Mouse (Mus musculus) erythroblast, adult 5-6 weeks (primary cell): ENCODE measurements around the gene 4933434E20Rik. TPM values are rescaled to one million over a fixed set of nuclear protein-coding genes. Genes with fewer than 3 reads are reported as not detected.
A peak's percentile ranks its signal among the peaks of the same experiment; 100 is the strongest.

Experiments used
- ATAC-seq: replicated peaks from 2 replicates; pipeline ENCODE4 v1.8.0; 2016; ENCODE audit warnings: moderate number of reproducible peaks, mild to moderate bottlenecking, moderate TSS enrichment, inconsistent platforms; ENCODE audit not compliant: poor library complexity, low FRiP score, severe bottlenecking
- total RNA-seq, 2 experiments: library from RNA; stranded (forward) in 1 of 2; stranded (reverse) in 1 of 2; fragments of 150-400 nt in 1 of 2; fragments of 200-764, 138-1000 nt in 1 of 2; gene quantifications; 2 replicates each; pipeline versions ENCODE4 v1.2.3 to v1.2.4; 2015 to 2017; ENCODE audit warnings: low replicate concordance in 2 of 2

4933434E20Rik gene
- total RNA-seq, 2 experiments from 2014 or later: 10.4 to 16.3 TPM

GRCm38 (mm10) chr3:90079763-90080497, 28.5 kb downstream of the 4933434E20Rik start:
- ATAC-seq: peak; percentile 59

GRCm38 (mm10) chr3:90080498-90080863, 29.0 kb downstream of the 4933434E20Rik start:
- peak; percentile 17; the same call in 1 of the 2 replicates for ATAC-seq

- no peak for ATAC-seq
Measured at GRCm38 (mm10) chr3:90081365-90082240, 30.2 kb downstream of the 4933434E20Rik start.

GRCm38 (mm10) chr3:90083034-90083433, 31.6 kb downstream of the 4933434E20Rik start:
- no peak for ATAC-seq

- ATAC-seq: no peak
Measured at GRCm38 (mm10) chr3:90083698-90084324, 32.4 kb downstream of the 4933434E20Rik start.

- ATAC-seq: no peak
Measured at GRCm38 (mm10) chr3:90084790-90085189, 33.4 kb downstream of the 4933434E20Rik start.

- no peak for ATAC-seq
Measured at GRCm38 (mm10) chr3:90085281-90085680, 33.8 kb downstream of the 4933434E20Rik start.

- ATAC-seq: no peak
Measured at GRCm38 (mm10) chr3:90086068-90086467, 34.6 kb downstream of the 4933434E20Rik start.

GRCm38 (mm10) chr3:90088617-90089016, 37.2 kb downstream of the 4933434E20Rik start:
- no peak for ATAC-seq

- ATAC-seq: no peak
Measured at GRCm38 (mm10) chr3:90090892-90091291, 39.5 kb downstream of the 4933434E20Rik start.

GRCm38 (mm10) chr3:90094453-90094852, 43.0 kb downstream of the 4933434E20Rik start:
- ATAC-seq: no peak

- no peak for ATAC-seq
Measured at GRCm38 (mm10) chr3:90097928-90098327, 46.5 kb downstream of the 4933434E20Rik start.

- 0 out of 2 replicates have a peak, but pooled peaks have one; percentile 27 for ATAC-seq
Measured at GRCm38 (mm10) chr3:90101010-90101409, 49.6 kb downstream of the 4933434E20Rik start.

GRCm38 (mm10) chr3:90101673-90102072, 50.2 kb downstream of the 4933434E20Rik start:
- no peak for ATAC-seq

GRCm38 (mm10) chr3:90102239-90102638, 50.8 kb downstream of the 4933434E20Rik start:
- ATAC-seq: no peak

GRCm38 (mm10) chr3:90103176-90103575, 51.7 kb downstream of the 4933434E20Rik start:
- ATAC-seq: no peak

GRCm38 (mm10) chr3:90103938-90104337, 52.5 kb downstream of the 4933434E20Rik start, which contains the start of gene Nup210l:
TSS of gene Nup210l (plus strand) at chr3:90104132.
- no peak for ATAC-seq

GRCm38 (mm10) chr3:90111706-90112105, 60.3 kb downstream of the 4933434E20Rik start:
- no peak for ATAC-seq

GRCm38 (mm10) chr3:90114342-90114741, 62.9 kb downstream of the 4933434E20Rik start:
- ATAC-seq: no peak

- no peak for ATAC-seq
Measured at GRCm38 (mm10) chr3:90115526-90115925, 64.1 kb downstream of the 4933434E20Rik start.
